Mouse (Mus musculus): ENCODE results near the gene Mrps26. TPM values are rescaled to one million over a fixed set of nuclear protein-coding genes. Genes with fewer than 3 reads are reported as not detected.

The Mrps26 gene
- polyA plus RNA-seq, 1 experiment from 2014 or later, result 107 TPM

GRCm38 (mm10) chr2:130577021-130577420 lies 13.5 kb downstream of the Mrps26 start:
- H3K4me2 ChIP-seq, result peak overlapping the region; percentile 54
- peaks cover 76% of the 10 kb centered on the region for H3K27me3 ChIP-seq (replicated peaks)
- H3K9me3 ChIP-seq (replicated peaks), result no peaks in the 10 kb centered on the region
- no peaks in the 10 kb centered on the region for H3K36me3 ChIP-seq
- 3% methylated on average over 9 of the region's 9 CpGs for WGBS
- no peak for ATAC-seq (ENCODE audit: low FRiP score)
- H3K4me1 ChIP-seq, result peaks cover 31% of the 10 kb centered on the region
- no peak overlapping the region for H3K27ac ChIP-seq (replicated peaks)
- H3K9ac ChIP-seq (replicated peaks), result no peak overlapping the region
- H3K4me3 ChIP-seq (replicated peaks), result peak overlapping the region; percentile 29

DNA sequence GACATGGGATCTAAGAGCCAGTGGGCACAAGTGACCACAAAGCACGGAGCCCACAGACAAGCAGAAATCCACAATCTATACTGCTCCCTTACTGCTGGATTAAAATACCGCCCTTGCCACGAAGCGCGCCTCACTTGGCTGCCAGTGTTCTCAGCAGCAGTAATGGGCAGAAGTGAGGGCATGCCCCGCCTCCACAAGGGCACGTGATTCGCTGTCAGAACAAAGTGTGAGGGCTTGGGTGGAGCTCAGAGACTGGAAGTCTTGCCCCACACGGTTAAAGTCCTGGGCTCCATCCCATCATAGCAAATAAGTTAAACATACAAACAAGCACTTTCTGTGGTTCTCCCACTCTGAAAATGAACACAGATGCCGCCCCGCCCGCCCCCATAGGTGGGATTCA lies 14.1 kb downstream of the Mrps26 start:
- Histone ChIP-seq H3K27me3 (replicated peaks) (peaks cover 82% of the 10 kb centered on the region), H3K9me3 (replicated peaks) (no peaks in the 10 kb centered on the region), H3K27ac (replicated peaks) (no peak overlapping the region), H3K36me3 (no peaks in the 10 kb centered on the region), H3K9ac (replicated peaks) (no peak overlapping the region), H3K4me2 (peak overlapping the region; percentile 27), H3K4me3 (replicated peaks) (0 out of 2 replicates have a peak overlapping the region, but pooled peaks have one; percentile 2), H3K4me1 (peaks cover 31% of the 10 kb centered on the region)
- WGBS, result 3% methylated on average over 12 of the region's 12 CpGs
- ATAC-seq (ENCODE audit: low FRiP score), result no peak; the same call in 1 of the 2 replicates

DNA sequence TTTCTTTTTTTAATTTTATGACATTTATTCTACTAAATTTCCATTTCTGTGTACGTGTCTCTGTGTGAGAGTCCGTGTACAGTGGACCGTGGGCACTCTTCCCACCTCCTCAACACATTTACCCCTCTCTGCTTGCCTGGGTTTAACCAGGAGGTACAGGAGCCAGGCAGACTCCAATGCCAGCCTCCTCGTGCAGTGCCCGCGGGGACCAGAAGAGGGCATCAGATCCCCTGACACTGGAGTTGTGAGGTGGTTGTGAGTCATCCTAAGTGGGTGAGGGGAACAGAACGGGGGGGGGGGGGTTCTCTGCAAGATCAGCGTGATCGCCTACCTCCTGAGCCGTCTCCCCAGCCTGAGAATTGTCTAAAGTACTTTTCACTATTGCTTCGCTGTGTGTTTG lies 14.6 kb downstream of the Mrps26 start:
- Histone ChIP-seq H3K4me1 (peaks cover 31% of the 10 kb centered on the region), H3K9me3 (replicated peaks) (no peaks in the 10 kb centered on the region), H3K4me2 (no peak overlapping the region), H3K9ac (replicated peaks) (no peak overlapping the region), H3K36me3 (no peaks in the 10 kb centered on the region), H3K27ac (replicated peaks) (no peak overlapping the region), H3K27me3 (replicated peaks) (peaks cover 86% of the 10 kb centered on the region), H3K4me3 (replicated peaks) (no peak overlapping the region)
- no peak for ATAC-seq (ENCODE audit: low FRiP score)
- WGBS, result 5% methylated on average over 11 of the region's 11 CpGs

GRCm38 (mm10) chr2:130579791-130580190 lies 16.2 kb downstream of the Mrps26 start:
- WGBS, result 6% methylated on average over 8 of the region's 8 CpGs
- Histone ChIP-seq H3K9ac (replicated peaks) (no peak overlapping the region), H3K4me3 (replicated peaks) (no peak overlapping the region), H3K27ac (replicated peaks) (no peak overlapping the region), H3K4me1 (peaks cover 31% of the 10 kb centered on the region), H3K4me2 (no peak overlapping the region), H3K27me3 (replicated peaks) (peaks cover 91% of the 10 kb centered on the region), H3K9me3 (replicated peaks) (no peaks in the 10 kb centered on the region), H3K36me3 (no peaks in the 10 kb centered on the region)
- ATAC-seq (ENCODE audit: low FRiP score), result no peak

DNA sequence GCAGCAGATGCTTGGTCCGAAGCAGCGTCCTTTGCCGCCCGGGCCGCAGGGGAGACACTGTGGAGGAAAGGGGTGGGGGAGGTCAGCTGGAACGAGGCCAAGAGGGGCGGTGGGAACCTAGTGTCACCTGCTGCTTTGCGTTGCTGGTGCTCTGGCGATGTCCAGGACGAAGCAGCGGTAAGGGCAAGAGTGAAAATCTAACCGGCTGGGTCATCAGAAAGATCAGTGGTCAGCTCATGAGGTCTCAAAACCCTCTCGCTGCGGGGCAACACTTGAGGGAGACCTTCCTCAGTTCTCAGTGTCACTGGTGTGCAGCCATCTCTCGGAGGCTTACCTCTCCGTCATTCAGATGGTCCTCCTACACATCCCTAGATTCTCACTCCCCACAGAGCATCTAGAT lies 17.7 kb downstream of the Mrps26 start:
- 3% methylated on average over 16 of the region's 16 CpGs for WGBS
- Histone ChIP-seq H3K4me2 (peak overlapping the region; percentile 54), H3K27ac (replicated peaks) (no peak overlapping the region), H3K9ac (replicated peaks) (no peak overlapping the region), H3K27me3 (replicated peaks) (peaks cover 77% of the 10 kb centered on the region), H3K36me3 (no peaks in the 10 kb centered on the region), H3K4me3 (replicated peaks) (peak overlapping the region; percentile 32), H3K4me1 (peaks cover 28% of the 10 kb centered on the region), H3K9me3 (replicated peaks) (no peaks in the 10 kb centered on the region)
- no peak for ATAC-seq (ENCODE audit: low FRiP score)

- 37% methylated on average over 10 of the region's 10 CpGs for WGBS
- no peak within 1 kb of the TSS for H3K4me3 ChIP-seq (replicated peaks)
- ATAC-seq (ENCODE audit: low FRiP score), result no peak
- H3K36me3 ChIP-seq, result no peaks in the 10 kb centered on the region
- peaks cover 18% of the 10 kb centered on the region for H3K4me1 ChIP-seq
- H3K27ac ChIP-seq (replicated peaks), result no peak within 1 kb of the TSS
- no peaks in the 10 kb centered on the region for H3K9me3 ChIP-seq (replicated peaks)
- peak within 1 kb of the TSS; percentile 54; the same call in 1 of the 2 replicates for H3K4me2 ChIP-seq
- peaks cover 64% of the 10 kb centered on the region for H3K27me3 ChIP-seq (replicated peaks)
- H3K9ac ChIP-seq (replicated peaks), result no peak within 1 kb of the TSS
These were observed 19.0 kb downstream of the Mrps26 start, which contains the start of gene Avp for GRCm38 (mm10) chr2:130582552-130582951. TSS of gene Avp (minus strand) at chr2:130582554.

GRCm38 (mm10) chr2:130583902-130584560 lies 20.5 kb downstream of the Mrps26 start:
- H3K36me3 ChIP-seq, result no peaks in the 10 kb centered on the region
- no peak overlapping the region for H3K4me3 ChIP-seq (replicated peaks)
- peaks cover 50% of the 10 kb centered on the region for H3K27me3 ChIP-seq (replicated peaks)
- H3K4me2 ChIP-seq, result no peak overlapping the region
- ATAC-seq (ENCODE audit: low FRiP score), result no peak
- no peaks in the 10 kb centered on the region for H3K9me3 ChIP-seq (replicated peaks)
- H3K9ac ChIP-seq (replicated peaks), result no peak overlapping the region
- 81% methylated on average over 10 of the region's 10 CpGs for WGBS
- no peak overlapping the region for H3K27ac ChIP-seq (replicated peaks)
- peaks cover 15% of the 10 kb centered on the region for H3K4me1 ChIP-seq

DNA sequence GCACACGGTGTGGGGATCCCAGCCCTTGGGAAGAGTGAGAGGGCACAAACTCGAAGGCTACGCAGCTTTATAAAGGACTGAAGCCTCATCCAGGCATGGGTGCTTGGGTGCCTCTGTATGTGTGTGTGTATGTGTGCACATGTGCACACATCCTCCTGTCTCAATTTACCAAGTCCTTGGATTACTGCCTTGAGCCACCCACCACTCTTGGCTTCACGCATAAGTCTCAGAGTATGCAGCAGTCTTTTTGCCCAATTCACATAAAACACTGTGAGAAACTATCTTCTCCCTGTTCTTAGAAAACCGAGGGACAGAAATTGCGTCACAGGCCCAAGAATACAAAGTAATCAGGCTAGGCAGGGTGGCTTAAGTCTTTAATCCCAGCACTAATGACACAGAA lies 22.5 kb downstream of the Mrps26 start:
- H3K9ac ChIP-seq (replicated peaks), result no peak overlapping the region
- no peaks in the 10 kb centered on the region for H3K9me3 ChIP-seq (replicated peaks)
- H3K27ac ChIP-seq (replicated peaks), result no peak overlapping the region
- no peak for ATAC-seq (ENCODE audit: low FRiP score)
- WGBS, result 88% methylated on average over 6 of the region's 6 CpGs
- no peak overlapping the region for H3K4me2 ChIP-seq
- H3K4me1 ChIP-seq, result peaks cover 1% of the 10 kb centered on the region
- peaks cover 30% of the 10 kb centered on the region for H3K27me3 ChIP-seq (replicated peaks)
- peaks cover 10% of the 10 kb centered on the region for H3K36me3 ChIP-seq
- no peak overlapping the region for H3K4me3 ChIP-seq (replicated peaks)

- H3K4me2 ChIP-seq, result no peak overlapping the region
- no peak for ATAC-seq (ENCODE audit: low FRiP score)
- H3K27me3 ChIP-seq (replicated peaks), result 0 out of 2 replicates have a peak, but pooled peaks cover 8% of the 10 kb centered on the region
- H3K4me1 ChIP-seq, result no peaks in the 10 kb centered on the region
- H3K9ac ChIP-seq (replicated peaks), result no peak overlapping the region
- WGBS, result 87% methylated on average over 2 of the region's 2 CpGs
- H3K9me3 ChIP-seq (replicated peaks), result no peaks in the 10 kb centered on the region
- no peak overlapping the region for H3K27ac ChIP-seq (replicated peaks)
- no peak overlapping the region for H3K4me3 ChIP-seq (replicated peaks)
- H3K36me3 ChIP-seq, result peaks cover 18% of the 10 kb centered on the region
These were observed 24.8 kb downstream of the Mrps26 start for GRCm38 (mm10) chr2:130588373-130588772.

GRCm38 (mm10) chr2:130589157-130589556 lies 25.6 kb downstream of the Mrps26 start:
- H3K27ac ChIP-seq (replicated peaks), result no peak overlapping the region
- H3K4me2 ChIP-seq, result no peak overlapping the region
- H3K9me3 ChIP-seq (replicated peaks), result no peaks in the 10 kb centered on the region
- H3K4me1 ChIP-seq, result no peaks in the 10 kb centered on the region
- H3K36me3 ChIP-seq, result peaks cover 18% of the 10 kb centered on the region
- H3K27me3 ChIP-seq (replicated peaks), result no peaks in the 10 kb centered on the region
- H3K9ac ChIP-seq (replicated peaks), result no peak overlapping the region
- 59% methylated on average over 4 of the region's 4 CpGs for WGBS
- no peak for ATAC-seq (ENCODE audit: low FRiP score)
- no peak overlapping the region for H3K4me3 ChIP-seq (replicated peaks)

- Histone ChIP-seq H3K4me1 (no peaks in the 10 kb centered on the region), H3K4me3 (replicated peaks) (no peak overlapping the region), H3K9me3 (replicated peaks) (no peaks in the 10 kb centered on the region), H3K27ac (replicated peaks) (no peak overlapping the region), H3K9ac (replicated peaks) (no peak overlapping the region), H3K36me3 (peaks cover 20% of the 10 kb centered on the region), H3K4me2 (no peak overlapping the region), H3K27me3 (replicated peaks) (no peaks in the 10 kb centered on the region)
- 94% methylated on average over 2 of the region's 2 CpGs for WGBS
- no peak for ATAC-seq (ENCODE audit: low FRiP score)
These were observed 26.2 kb downstream of the Mrps26 start for GRCm38 (mm10) chr2:130589761-130590160.

DNA sequence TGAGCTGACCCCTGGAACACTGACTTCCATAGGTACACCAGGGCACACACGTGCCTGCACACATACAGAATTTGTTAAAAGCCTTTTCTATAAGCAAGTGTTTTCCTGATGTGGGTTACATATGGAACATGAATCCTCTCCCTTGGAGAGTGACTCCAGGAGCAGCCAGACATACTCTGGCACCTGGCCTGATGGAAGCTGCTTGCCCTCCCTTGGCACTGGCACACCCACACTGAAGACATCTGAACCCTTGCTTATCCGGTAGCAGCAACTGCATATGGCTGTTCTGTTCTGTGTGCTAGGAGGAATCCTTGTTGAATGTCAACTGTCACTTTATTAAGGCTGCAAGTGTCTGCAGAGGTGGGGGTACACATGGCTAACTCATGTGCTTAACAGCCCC lies 27.5 kb downstream of the Mrps26 start:
- Histone ChIP-seq H3K4me3 (replicated peaks) (no peak overlapping the region), H3K4me2 (no peak overlapping the region), H3K36me3 (peaks cover 29% of the 10 kb centered on the region), H3K27me3 (replicated peaks) (no peaks in the 10 kb centered on the region), H3K9me3 (replicated peaks) (no peaks in the 10 kb centered on the region), H3K4me1 (no peaks in the 10 kb centered on the region), H3K9ac (replicated peaks) (no peak overlapping the region), H3K27ac (replicated peaks) (no peak overlapping the region)
- ATAC-seq (ENCODE audit: low FRiP score), result no peak
- 97% methylated on average over 2 of the region's 2 CpGs for WGBS
